Mouse (Mus musculus): ENCODE results near the gene Olfr1288.

The Olfr1288 gene

DNA sequence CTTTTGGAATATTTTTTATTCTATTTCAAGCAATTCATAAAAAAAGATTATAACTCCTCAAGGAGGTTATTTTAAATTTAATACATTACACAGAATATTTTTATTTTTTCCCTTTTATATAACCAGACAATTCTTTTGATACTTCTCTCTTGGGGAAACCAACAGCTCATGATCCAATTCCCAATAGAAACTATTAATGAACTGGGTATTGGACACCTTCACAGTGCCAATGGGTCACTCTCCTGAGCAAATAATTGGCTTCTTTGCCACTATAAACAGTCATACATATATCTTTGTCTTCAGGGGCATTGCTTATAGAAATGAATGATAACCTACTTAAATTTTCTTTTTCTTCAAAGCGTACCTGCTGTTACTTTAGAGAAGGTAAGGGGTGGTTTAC is at the start of gene Olfr1288:
Olfr1288 (plus strand) TSS at position 301 of the 400 bp plus-strand sequence.
- no peak for DNase-seq

DNA sequence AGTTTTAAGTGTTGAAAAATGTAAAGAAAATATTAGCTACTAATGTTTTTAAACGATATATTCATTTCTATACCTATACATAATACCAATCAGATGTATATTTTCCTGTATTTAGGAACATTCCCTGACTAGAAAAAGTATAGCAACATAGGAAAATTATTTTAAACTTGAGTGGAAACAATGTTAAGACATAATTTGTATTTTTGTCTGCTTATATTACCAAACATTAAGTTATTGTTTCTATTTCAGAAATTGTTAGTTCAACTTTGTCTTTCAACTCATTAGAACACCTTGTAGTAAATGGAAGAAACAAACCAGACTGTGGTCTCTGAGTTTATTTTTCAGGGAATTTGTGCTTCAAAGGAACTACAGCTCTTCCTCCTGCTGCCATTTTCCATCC is 25.1 kb upstream of the Olfr1288 start, which contains the start of gene Olfr1287:
Olfr1287 (plus strand) TSS at position 301 of the 400 bp plus-strand sequence.
- no peak for DNase-seq

DNA sequence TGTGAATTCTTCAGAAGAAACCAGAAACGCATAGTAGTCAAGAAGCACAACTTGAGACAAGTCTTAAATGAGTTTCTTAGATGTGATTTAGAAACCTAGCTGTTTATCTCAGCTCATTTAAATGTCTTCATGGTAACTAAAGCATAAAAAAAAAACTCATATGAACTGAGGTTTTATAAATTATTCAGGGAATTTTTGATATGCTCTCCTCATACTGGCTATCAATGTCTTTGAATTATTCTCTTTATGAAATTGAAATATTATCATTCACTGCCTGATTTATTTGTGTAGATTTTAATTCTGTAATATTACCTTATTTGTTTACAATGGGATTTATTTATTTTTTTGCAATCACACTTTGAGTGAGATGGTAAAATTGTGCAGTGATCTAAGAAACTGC is 6.6 kb downstream of the Olfr1288 start, which contains the start of gene Olfr1289:
Olfr1289 (plus strand) TSS at position 301 of the 400 bp plus-strand sequence.
- DNase-seq: no peak

DNA sequence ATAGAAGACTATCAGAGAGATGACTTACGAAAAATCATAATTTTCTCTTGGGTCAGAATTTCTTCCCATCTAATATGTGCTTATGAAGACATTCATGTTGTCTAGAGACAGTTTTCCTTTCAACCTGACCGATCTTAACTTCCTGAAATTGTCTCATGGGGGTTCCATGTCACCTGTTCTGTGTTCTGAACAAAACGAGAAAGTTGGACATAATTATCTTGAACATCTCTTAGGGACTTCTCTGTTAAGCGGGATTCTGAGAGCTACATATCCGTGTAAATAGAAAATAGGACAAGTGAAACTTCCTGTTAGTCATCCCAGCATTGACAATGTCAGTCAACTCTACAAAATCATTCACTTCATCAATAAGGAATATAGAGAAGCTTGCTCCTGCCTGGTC is 19.8 kb downstream of the Olfr1288 start, which contains the start of gene Olfr1290:
Olfr1290 (minus strand) TSS at position 101 of the 400 bp plus-strand sequence.
- DNase-seq: no peak

DNA sequence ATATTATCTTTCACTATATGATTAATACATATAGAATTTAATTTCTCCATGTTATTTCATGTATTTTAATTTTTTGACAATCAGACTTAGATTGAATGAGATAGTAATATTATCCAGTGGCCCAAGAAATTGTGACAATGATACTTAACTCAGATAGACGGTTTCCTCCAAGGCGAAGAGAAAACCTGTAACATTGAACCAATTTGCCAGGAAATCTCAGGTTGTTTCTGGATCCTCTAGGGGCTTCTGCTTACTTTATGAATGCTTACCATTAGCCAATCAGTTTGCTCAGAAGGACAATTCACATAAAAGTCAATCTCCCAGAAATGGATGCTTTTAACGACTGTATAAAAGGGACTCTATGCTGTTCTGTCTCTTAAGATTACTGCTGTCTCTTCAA is 23.0 kb downstream of the Olfr1288 start, which contains the start of gene Olfr1291-ps1:
Olfr1291-ps1 (plus strand) TSS at position 301 of the 400 bp plus-strand sequence.
- no peak for DNase-seq

DNA sequence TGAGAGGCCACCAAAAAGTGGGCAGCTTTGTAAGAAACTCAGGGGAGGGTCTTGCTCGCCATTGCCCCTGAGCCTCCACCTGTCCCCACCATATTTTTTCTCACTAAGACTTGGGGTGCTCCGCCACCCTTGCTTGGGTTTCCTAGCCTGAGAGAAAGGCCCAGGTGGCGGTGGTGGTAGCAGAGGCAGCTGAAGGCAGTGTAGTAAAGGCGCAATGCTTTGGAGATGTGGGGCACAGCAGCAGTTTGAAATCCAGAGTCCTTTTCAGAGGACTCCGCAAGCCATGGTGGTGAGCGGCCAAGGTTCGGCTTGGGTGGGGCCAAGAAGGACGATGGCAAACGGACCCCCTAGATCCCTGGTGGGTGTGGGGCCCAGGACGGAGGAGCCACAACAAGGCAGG is 43.5 kb downstream of the Olfr1288 start:
- DNase-seq: no peak

DNA sequence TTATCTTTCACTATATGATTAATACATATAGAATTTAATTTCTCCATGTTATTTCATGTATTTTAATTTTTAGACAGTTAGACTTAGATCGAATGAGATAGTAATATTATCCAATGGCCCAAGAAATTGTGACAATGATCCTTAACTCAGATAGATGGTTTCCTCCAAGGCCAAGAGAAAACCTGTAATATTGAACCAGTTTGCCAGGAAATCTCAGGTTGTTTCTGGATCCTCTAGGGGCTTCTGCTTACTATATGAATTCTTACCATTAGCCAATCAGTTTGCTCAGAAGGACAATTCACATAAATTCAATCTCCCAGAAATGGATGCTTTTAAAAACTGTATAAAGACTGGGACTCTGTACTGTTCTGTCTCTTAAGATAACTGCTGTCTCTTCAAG is 51.0 kb downstream of the Olfr1288 start, which contains the start of gene Olfr1293-ps:
Olfr1293-ps (plus strand) TSS at position 301 of the 400 bp plus-strand sequence.
- no peak for DNase-seq
